Mouse (Mus musculus): ENCODE measurements around the gene Sphkap. TPM values are rescaled to one million over a fixed set of nuclear protein-coding genes. Genes with fewer than 3 reads are reported as not detected.

Sphkap gene
- polyA plus RNA-seq, 1 experiment, result 0.35 TPM

- no peaks in the 10 kb centered on the region for H3K4me1 ChIP-seq (ENCODE audit: control insufficient read depth, insufficient read depth, low read length)
- no peak overlapping the region for H3K4me3 ChIP-seq (replicated peaks; ENCODE audit: control insufficient read depth, low read depth, low read length)
- TF ChIP-seq CTCF (IDR thresholded peaks at IDR 0.05; ENCODE audit: control insufficient read depth, insufficient read depth, low read length) (no peak), POLR2A (IDR thresholded peaks at IDR 0.05; ENCODE audit: borderline replicate concordance, control insufficient read depth, low read depth, low read length) (no peak)
- no peak overlapping the region for H3K27ac ChIP-seq (ENCODE audit: control insufficient read depth, insufficient read depth, low read depth, low read length, poor library complexity)
- 73% methylated on average over 9 of the region's 9 CpGs for WGBS
Observed at GRCm38 (mm10) chr1:83276637-83277036, 131.4 kb downstream of the Sphkap start.

DNA sequence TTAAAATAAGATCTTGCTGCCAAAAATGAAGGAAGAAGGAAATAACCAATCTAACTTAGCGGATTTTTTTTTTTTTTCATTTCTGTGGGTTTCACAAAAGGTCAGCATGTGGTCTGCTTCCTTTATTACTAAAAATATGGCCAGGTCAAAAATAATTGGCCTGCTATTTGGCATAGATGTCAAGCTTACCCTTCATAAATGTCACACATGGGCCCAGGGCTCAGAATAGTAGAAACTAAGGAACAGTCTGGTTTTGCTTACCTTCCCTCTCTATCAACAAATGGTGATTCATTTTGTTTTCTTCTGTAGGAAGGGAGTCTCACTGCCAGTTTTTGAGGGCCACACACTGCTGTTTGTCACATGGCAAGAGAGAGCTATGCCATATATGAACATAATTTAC lies 156.3 kb downstream of the Sphkap start:
- no peak overlapping the region for H3K27ac ChIP-seq (ENCODE audit: control insufficient read depth, insufficient read depth, low read depth, low read length, poor library complexity)
- H3K4me3 ChIP-seq (replicated peaks; ENCODE audit: control insufficient read depth, low read depth, low read length), result no peak overlapping the region
- TF ChIP-seq POLR2A (IDR thresholded peaks at IDR 0.05; ENCODE audit: borderline replicate concordance, control insufficient read depth, low read depth, low read length), result no peak
- no peak for TF ChIP-seq CTCF (IDR thresholded peaks at IDR 0.05; ENCODE audit: control insufficient read depth, insufficient read depth, low read length)
- no peaks in the 10 kb centered on the region for H3K4me1 ChIP-seq (ENCODE audit: control insufficient read depth, insufficient read depth, low read length)
- 43% methylated on average over 1 of the region's 1 CpGs for WGBS

DNA sequence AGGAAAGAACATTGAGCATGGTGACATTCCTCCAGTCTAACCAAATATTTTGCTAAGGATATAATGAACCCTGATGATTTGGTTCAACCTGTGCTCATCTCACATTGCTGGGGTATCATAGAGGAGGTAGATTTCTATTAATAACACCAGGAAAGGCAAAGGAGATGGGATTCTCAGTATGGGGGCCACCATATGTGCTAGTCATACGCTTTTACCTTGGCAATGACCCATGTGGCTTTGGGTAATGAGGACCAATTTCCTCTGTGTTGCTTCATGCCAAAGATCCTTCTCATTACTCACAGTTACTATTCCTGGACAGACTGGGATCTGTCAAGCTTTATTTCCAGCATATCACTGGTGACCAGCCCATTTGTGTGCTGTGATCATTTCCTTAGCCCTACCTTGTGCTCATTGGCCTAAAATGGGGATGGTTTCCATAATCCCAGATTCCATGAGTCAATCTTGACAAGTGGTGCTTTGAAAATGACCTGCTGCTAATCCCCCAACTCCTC lies 159.7 kb downstream of the Sphkap start:
- Histone ChIP-seq H3K27ac (ENCODE audit: control insufficient read depth, insufficient read depth, low read depth, low read length, poor library complexity) (no peak overlapping the region), H3K4me3 (replicated peaks; ENCODE audit: control insufficient read depth, low read depth, low read length) (no peak overlapping the region), H3K4me1 (ENCODE audit: control insufficient read depth, insufficient read depth, low read length) (no peaks in the 10 kb centered on the region)
- TF ChIP-seq CTCF (IDR thresholded peaks at IDR 0.05; ENCODE audit: control insufficient read depth, insufficient read depth, low read length) (no peak), POLR2A (IDR thresholded peaks at IDR 0.05; ENCODE audit: borderline replicate concordance, control insufficient read depth, low read depth, low read length) (no peak)
- WGBS, result 69% methylated on average over 1 of the region's 1 CpGs

DNA sequence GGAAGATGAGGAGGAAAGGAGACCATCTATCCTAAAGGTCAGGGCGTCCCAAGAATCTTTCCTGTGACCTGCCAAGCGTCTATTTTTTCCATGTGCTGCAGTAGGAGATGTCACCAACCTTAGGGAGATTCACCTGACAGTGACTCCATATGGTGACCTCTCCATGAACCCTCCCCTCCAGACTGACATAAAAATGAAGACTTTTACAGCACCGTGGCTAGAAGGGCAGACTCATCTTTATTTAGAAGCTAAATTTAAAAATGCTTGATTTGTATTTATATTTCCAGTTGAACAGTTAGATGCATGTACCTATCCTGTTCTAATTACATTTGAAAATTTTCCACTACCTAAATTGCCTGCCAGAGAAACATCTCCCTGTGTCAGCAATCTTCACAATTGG lies 180.1 kb downstream of the Sphkap start:
- WGBS, result 80% methylated on average over 3 of the region's 3 CpGs
- TF ChIP-seq CTCF (IDR thresholded peaks at IDR 0.05; ENCODE audit: control insufficient read depth, insufficient read depth, low read length) (no peak), POLR2A (IDR thresholded peaks at IDR 0.05; ENCODE audit: borderline replicate concordance, control insufficient read depth, low read depth, low read length) (no peak)
- no peak overlapping the region for H3K4me3 ChIP-seq (replicated peaks; ENCODE audit: control insufficient read depth, low read depth, low read length)
- H3K27ac ChIP-seq (ENCODE audit: control insufficient read depth, insufficient read depth, low read depth, low read length, poor library complexity), result no peak overlapping the region
- H3K4me1 ChIP-seq (ENCODE audit: control insufficient read depth, insufficient read depth, low read length), result no peaks in the 10 kb centered on the region

- TF ChIP-seq POLR2A (IDR thresholded peaks at IDR 0.05; ENCODE audit: borderline replicate concordance, control insufficient read depth, low read depth, low read length) (no peak), CTCF (IDR thresholded peaks at IDR 0.05; ENCODE audit: control insufficient read depth, insufficient read depth, low read length) (no peak)
- Histone ChIP-seq H3K4me1 (ENCODE audit: control insufficient read depth, insufficient read depth, low read length) (no peaks in the 10 kb centered on the region), H3K27ac (ENCODE audit: control insufficient read depth, insufficient read depth, low read depth, low read length, poor library complexity) (no peak overlapping the region)
Observed at GRCm38 (mm10) chr1:83224423-83224960, 183.5 kb downstream of the Sphkap start.

GRCm38 (mm10) chr1:83223072-83223471 lies 184.9 kb downstream of the Sphkap start:
- Histone ChIP-seq H3K4me1 (ENCODE audit: control insufficient read depth, insufficient read depth, low read length) (no peaks in the 10 kb centered on the region), H3K4me3 (replicated peaks; ENCODE audit: control insufficient read depth, low read depth, low read length) (no peak overlapping the region), H3K27ac (ENCODE audit: control insufficient read depth, insufficient read depth, low read depth, low read length, poor library complexity) (no peak overlapping the region)
- WGBS, result 48% methylated on average over 1 of the region's 1 CpGs
- TF ChIP-seq POLR2A (IDR thresholded peaks at IDR 0.05; ENCODE audit: borderline replicate concordance, control insufficient read depth, low read depth, low read length) (no peak), CTCF (IDR thresholded peaks at IDR 0.05; ENCODE audit: control insufficient read depth, insufficient read depth, low read length) (no peak)

More at GRCm38 (mm10) chr1:83224423-83224960, 183.5 kb downstream of the Sphkap start:
- H3K4me3 ChIP-seq (replicated peaks; ENCODE audit: control insufficient read depth, low read depth, low read length), result no peak overlapping the region

- 43% methylated on average over 1 of the region's 1 CpGs for WGBS
- Histone ChIP-seq H3K4me1 (ENCODE audit: control insufficient read depth, insufficient read depth, low read length) (no peaks in the 10 kb centered on the region), H3K27ac (ENCODE audit: control insufficient read depth, insufficient read depth, low read depth, low read length, poor library complexity) (no peak overlapping the region), H3K4me3 (replicated peaks; ENCODE audit: control insufficient read depth, low read depth, low read length) (no peak overlapping the region)
- TF ChIP-seq CTCF (IDR thresholded peaks at IDR 0.05; ENCODE audit: control insufficient read depth, insufficient read depth, low read length), result no peak
- no peak for TF ChIP-seq POLR2A (IDR thresholded peaks at IDR 0.05; ENCODE audit: borderline replicate concordance, control insufficient read depth, low read depth, low read length)
Observed at GRCm38 (mm10) chr1:83218260-83218659, 189.7 kb downstream of the Sphkap start.

GRCm38 (mm10) chr1:83209981-83210380 lies 198.0 kb downstream of the Sphkap start:
- H3K27ac ChIP-seq (ENCODE audit: control insufficient read depth, insufficient read depth, low read depth, low read length, poor library complexity), result no peak overlapping the region
- TF ChIP-seq CTCF (IDR thresholded peaks at IDR 0.05; ENCODE audit: control insufficient read depth, insufficient read depth, low read length) (no peak), POLR2A (IDR thresholded peaks at IDR 0.05; ENCODE audit: borderline replicate concordance, control insufficient read depth, low read depth, low read length) (no peak)
- H3K4me1 ChIP-seq (ENCODE audit: control insufficient read depth, insufficient read depth, low read length), result no peaks in the 10 kb centered on the region
- no peak overlapping the region for H3K4me3 ChIP-seq (replicated peaks; ENCODE audit: control insufficient read depth, low read depth, low read length)
- WGBS, result 70% methylated on average over 1 of the region's 1 CpGs

Other genes starting within 250 kb of the Sphkap start
- not detected in 2 replicates for gene Daw1, start 248.4 kb downstream of the Sphkap start, polyA plus RNA-seq (2011; ENCODE audit: insufficient read depth, insufficient read length, low replicate concordance, missing spikeins)